Mouse (Mus musculus) megakaryocyte-erythroid progenitor cell, adult 5-6 weeks (primary cell): ENCODE measurements around the gene Bcar3. TPM values are rescaled to one million over a fixed set of nuclear protein-coding genes. Genes with fewer than 3 reads are reported as not detected.

Experiments used
- ATAC-seq: replicated peaks from 2 replicates; pipeline ENCODE4 v1.8.0; 2016; ENCODE audit warnings: mild to moderate bottlenecking, inconsistent platforms; ENCODE audit not compliant: severe bottlenecking, poor library complexity, low FRiP score, low TSS enrichment
- total RNA-seq, 2 experiments: library from RNA; stranded (forward) in 1 of 2; stranded (reverse) in 1 of 2; fragments of 200-1000, 215-1000 nt in 1 of 2; fragments of >200 nt in 1 of 2; fragmentation: Nextera tagmentation in 1 of 2; gene quantifications; 2 replicates each; pipeline ENCODE4 v1.2.3; 2014 to 2017

The Bcar3 gene
- total RNA-seq, 2 experiments from 2014 or later, result not detected

GRCm38 (mm10) chr3:122432811-122433406, 139.0 kb downstream of the Bcar3 start:
- ATAC-seq, result no peak

- ATAC-seq, result no peak
Measured at GRCm38 (mm10) chr3:122433975-122434626, 140.2 kb downstream of the Bcar3 start.

- no peak for ATAC-seq
Measured at GRCm38 (mm10) chr3:122434983-122435935, 141.3 kb downstream of the Bcar3 start.

GRCm38 (mm10) chr3:122438143-122438825, 144.3 kb downstream of the Bcar3 start:
- no peak for ATAC-seq

- ATAC-seq, result no peak
Measured at GRCm38 (mm10) chr3:122445696-122446095, 151.8 kb downstream of the Bcar3 start.

- no peak for ATAC-seq
Measured at GRCm38 (mm10) chr3:122446678-122447077, 152.7 kb downstream of the Bcar3 start.

GRCm38 (mm10) chr3:122448196-122448595, 154.3 kb downstream of the Bcar3 start:
- ATAC-seq, result no peak

GRCm38 (mm10) chr3:122450041-122450440, 156.1 kb downstream of the Bcar3 start:
- ATAC-seq, result no peak

- ATAC-seq, result no peak
Measured at GRCm38 (mm10) chr3:122453875-122454274, 159.9 kb downstream of the Bcar3 start.

GRCm38 (mm10) chr3:122456156-122456555, 162.2 kb downstream of the Bcar3 start:
- ATAC-seq, result peak; percentile 93

GRCm38 (mm10) chr3:122456807-122457206, 162.9 kb downstream of the Bcar3 start:
- ATAC-seq, result no peak

- peak; percentile 45 for ATAC-seq
Measured at GRCm38 (mm10) chr3:122457723-122458122, 163.8 kb downstream of the Bcar3 start.

GRCm38 (mm10) chr3:122458743-122459142, 164.8 kb downstream of the Bcar3 start:
- ATAC-seq, result no peak

GRCm38 (mm10) chr3:122460848-122461511, 167.0 kb downstream of the Bcar3 start:
- no peak for ATAC-seq

- no peak for ATAC-seq
Measured at GRCm38 (mm10) chr3:122461512-122461881, 167.6 kb downstream of the Bcar3 start.

GRCm38 (mm10) chr3:122461932-122462871, 168.3 kb downstream of the Bcar3 start:
- no peak for ATAC-seq

- ATAC-seq, result no peak
Measured at GRCm38 (mm10) chr3:122463166-122463565, 169.2 kb downstream of the Bcar3 start.

GRCm38 (mm10) chr3:122466100-122466730, 172.3 kb downstream of the Bcar3 start:
- ATAC-seq, result peak; percentile 86
